Mouse (Mus musculus): ENCODE results near the gene Pla2g4b. TPM values are rescaled to one million over a fixed set of nuclear protein-coding genes. Genes with fewer than 3 reads are reported as not detected.

Gene Pla2g4b
- polyA plus RNA-seq, 1 experiment from 2014 or later = 4.6 TPM

GRCm38 (mm10) chr2:120051405-120051804 lies 18.2 kb downstream of the Pla2g4b start:
- Histone ChIP-seq H3K27me3 (replicated peaks) (no peaks in the 10 kb centered on the region), H3K27ac (no peak overlapping the region), H3K9me3 (no peaks in the 10 kb centered on the region), H3K36me3 (replicated peaks) (no peaks in the 10 kb centered on the region), H3K9ac (no peak overlapping the region), H3K4me1 (no peaks in the 10 kb centered on the region), H3K4me3 (no peak overlapping the region), H3K4me2 (no peak overlapping the region)
- WGBS = 64% methylated on average over 6 of the region's 6 CpGs
- ATAC-seq (replicated peaks) = no peak

GRCm38 (mm10) chr2:120054771-120055552 lies 21.7 kb downstream of the Pla2g4b start:
- WGBS = 91% methylated on average over 12 of the region's 12 CpGs
- no peaks in the 10 kb centered on the region for H3K9me3 ChIP-seq
- no peaks in the 10 kb centered on the region for H3K36me3 ChIP-seq (replicated peaks)
- no peak overlapping the region for H3K27ac ChIP-seq
- no peaks in the 10 kb centered on the region for H3K4me1 ChIP-seq
- H3K4me3 ChIP-seq = no peak overlapping the region
- no peak overlapping the region for H3K9ac ChIP-seq
- ATAC-seq (replicated peaks) = no peak
- H3K27me3 ChIP-seq (replicated peaks) = no peaks in the 10 kb centered on the region
- H3K4me2 ChIP-seq = no peak overlapping the region

- H3K36me3 ChIP-seq (replicated peaks) = no peaks in the 10 kb centered on the region
- H3K27me3 ChIP-seq (replicated peaks) = no peaks in the 10 kb centered on the region
- H3K4me1 ChIP-seq = no peaks in the 10 kb centered on the region
- no peak overlapping the region for H3K4me2 ChIP-seq
- no peaks in the 10 kb centered on the region for H3K9me3 ChIP-seq
- WGBS = 91% methylated on average over 10 of the region's 10 CpGs
- no peak for ATAC-seq (replicated peaks)
- no peak overlapping the region for H3K4me3 ChIP-seq
- no peak overlapping the region for H3K9ac ChIP-seq
- H3K27ac ChIP-seq = no peak overlapping the region
Observed at GRCm38 (mm10) chr2:120055923-120056322, 22.7 kb downstream of the Pla2g4b start.

GRCm38 (mm10) chr2:120058818-120059217 lies 25.6 kb downstream of the Pla2g4b start:
- H3K36me3 ChIP-seq (replicated peaks) = no peaks in the 10 kb centered on the region
- H3K4me1 ChIP-seq = no peaks in the 10 kb centered on the region
- ATAC-seq (replicated peaks) = no peak
- H3K27me3 ChIP-seq (replicated peaks) = no peaks in the 10 kb centered on the region
- no peak overlapping the region for H3K4me3 ChIP-seq
- H3K4me2 ChIP-seq = no peak overlapping the region
- no peaks in the 10 kb centered on the region for H3K9me3 ChIP-seq
- no peak overlapping the region for H3K9ac ChIP-seq
- 87% methylated on average over 4 of the region's 4 CpGs for WGBS
- H3K27ac ChIP-seq = no peak overlapping the region

- Histone ChIP-seq H3K4me1 (no peaks in the 10 kb centered on the region), H3K27me3 (replicated peaks) (no peaks in the 10 kb centered on the region), H3K27ac (no peak overlapping the region), H3K4me2 (no peak overlapping the region), H3K36me3 (replicated peaks) (no peaks in the 10 kb centered on the region), H3K4me3 (no peak overlapping the region), H3K9ac (no peak overlapping the region), H3K9me3 (no peaks in the 10 kb centered on the region)
- ATAC-seq (replicated peaks) = no peak
- WGBS = 80% methylated on average over 3 of the region's 3 CpGs
Observed at GRCm38 (mm10) chr2:120059466-120059865, 26.2 kb downstream of the Pla2g4b start.

- no peaks in the 10 kb centered on the region for H3K27me3 ChIP-seq (replicated peaks)
- no peaks in the 10 kb centered on the region for H3K4me1 ChIP-seq
- no peaks in the 10 kb centered on the region for H3K9me3 ChIP-seq
- H3K27ac ChIP-seq = no peak overlapping the region
- no peak for ATAC-seq (replicated peaks)
- no peaks in the 10 kb centered on the region for H3K36me3 ChIP-seq (replicated peaks)
- 64% methylated on average over 6 of the region's 6 CpGs for WGBS
- no peak overlapping the region for H3K4me3 ChIP-seq
- no peak overlapping the region for H3K4me2 ChIP-seq
- H3K9ac ChIP-seq = no peak overlapping the region
Observed at GRCm38 (mm10) chr2:120060190-120060589, 27.0 kb downstream of the Pla2g4b start.

- Histone ChIP-seq H3K9me3 (no peaks in the 10 kb centered on the region), H3K27me3 (replicated peaks) (no peaks in the 10 kb centered on the region), H3K9ac (no peak overlapping the region), H3K27ac (no peak overlapping the region), H3K36me3 (replicated peaks) (no peaks in the 10 kb centered on the region), H3K4me1 (no peaks in the 10 kb centered on the region), H3K4me3 (no peak overlapping the region), H3K4me2 (no peak overlapping the region)
- ATAC-seq (replicated peaks) = no peak
- WGBS = 76% methylated on average over 9 of the region's 9 CpGs
Observed at GRCm38 (mm10) chr2:120060651-120061050, 27.4 kb downstream of the Pla2g4b start.

GRCm38 (mm10) chr2:120062248-120062647 lies 29.0 kb downstream of the Pla2g4b start:
- Histone ChIP-seq H3K27me3 (replicated peaks) (no peaks in the 10 kb centered on the region), H3K4me3 (no peak overlapping the region), H3K9ac (no peak overlapping the region), H3K9me3 (no peaks in the 10 kb centered on the region), H3K4me1 (no peaks in the 10 kb centered on the region), H3K36me3 (replicated peaks) (no peaks in the 10 kb centered on the region), H3K4me2 (no peak overlapping the region), H3K27ac (no peak overlapping the region)
- WGBS = 73% methylated on average over 8 of the region's 8 CpGs
- no peak for ATAC-seq (replicated peaks)

- H3K4me3 ChIP-seq = no peak overlapping the region
- no peaks in the 10 kb centered on the region for H3K9me3 ChIP-seq
- ATAC-seq (replicated peaks) = no peak
- 0 out of 2 replicates have a peak, but pooled peaks cover 3% of the 10 kb centered on the region for H3K4me1 ChIP-seq
- WGBS = 82% methylated on average over 6 of the region's 6 CpGs
- H3K27me3 ChIP-seq (replicated peaks) = no peaks in the 10 kb centered on the region
- H3K27ac ChIP-seq = no peak overlapping the region
- H3K9ac ChIP-seq = no peak overlapping the region
- H3K36me3 ChIP-seq (replicated peaks) = no peaks in the 10 kb centered on the region
- H3K4me2 ChIP-seq = no peak overlapping the region
Observed at GRCm38 (mm10) chr2:120064639-120065038, 31.4 kb downstream of the Pla2g4b start.

- H3K9ac ChIP-seq = no peak overlapping the region
- H3K36me3 ChIP-seq (replicated peaks) = no peaks in the 10 kb centered on the region
- 90% methylated on average over 10 of the region's 10 CpGs for WGBS
- no peak overlapping the region for H3K4me3 ChIP-seq
- ATAC-seq (replicated peaks) = no peak
- H3K9me3 ChIP-seq = no peaks in the 10 kb centered on the region
- H3K4me1 ChIP-seq = 0 out of 2 replicates have a peak, but pooled peaks cover 3% of the 10 kb centered on the region
- H3K27me3 ChIP-seq (replicated peaks) = no peaks in the 10 kb centered on the region
- H3K27ac ChIP-seq = no peak overlapping the region
- H3K4me2 ChIP-seq = no peak overlapping the region
Observed at GRCm38 (mm10) chr2:120065243-120065642, 32.0 kb downstream of the Pla2g4b start.

- Histone ChIP-seq H3K4me1 (0 out of 2 replicates have a peak, but pooled peaks cover 3% of the 10 kb centered on the region), H3K27me3 (replicated peaks) (no peaks in the 10 kb centered on the region), H3K4me3 (no peak overlapping the region), H3K36me3 (replicated peaks) (no peaks in the 10 kb centered on the region), H3K9ac (no peak overlapping the region), H3K27ac (no peak overlapping the region), H3K9me3 (no peaks in the 10 kb centered on the region), H3K4me2 (no peak overlapping the region)
- 84% methylated on average over 3 of the region's 3 CpGs for WGBS
- ATAC-seq (replicated peaks) = no peak
Observed at GRCm38 (mm10) chr2:120066224-120066623, 33.0 kb downstream of the Pla2g4b start.

GRCm38 (mm10) chr2:120068555-120069465 lies 35.6 kb downstream of the Pla2g4b start:
- H3K36me3 ChIP-seq (replicated peaks) = no peaks in the 10 kb centered on the region
- no peak overlapping the region for H3K9ac ChIP-seq
- 0 out of 2 replicates have a peak, but pooled peaks cover 3% of the 10 kb centered on the region for H3K4me1 ChIP-seq
- ATAC-seq (replicated peaks) = peak; percentile 35; the same call in 1 of the 2 replicates
- H3K9me3 ChIP-seq = no peaks in the 10 kb centered on the region
- no peak overlapping the region for H3K4me3 ChIP-seq
- H3K27me3 ChIP-seq (replicated peaks) = no peaks in the 10 kb centered on the region
- 41% methylated on average over 16 of the region's 16 CpGs for WGBS
- H3K4me2 ChIP-seq = peak overlapping the region; percentile 31
- no peak overlapping the region for H3K27ac ChIP-seq
